Mouse (Mus musculus) kidney, postnatal 0 days (tissue): ENCODE measurements around the gene Nosip. TPM values are rescaled to one million over a fixed set of nuclear protein-coding genes. Genes with fewer than 3 reads are reported as not detected.

Source experiments
- ATAC-seq: fragments of 200-750 bp; cut with Nextera tagmentation; replicated peaks from 2 replicates; pipeline ENCODE4 v1.8.0; 2017; ENCODE audit warnings: low read depth, moderate number of reproducible peaks, moderate TSS enrichment, moderate library complexity; ENCODE audit not compliant: low FRiP score
- DNase-seq: peaks from one replicate; pipeline ENCODE4 v3.0.0-alpha.2; 2016; ENCODE audit warnings: low spot score
- H3K27ac ChIP-seq: fragments of 300-500 bp; sonication (generic); 2 replicates; pipeline ENCODE4 v1.5.1; 2014; ENCODE audit warnings: mild to moderate bottlenecking
- H3K27me3 ChIP-seq: fragments of 300-500 bp; sonication (generic); 2 replicates; pipeline ENCODE4 v1.6.1; 2014; ENCODE audit warnings: low read length, mixed read lengths; ENCODE audit not compliant: insufficient read depth
- H3K36me3 ChIP-seq: fragments of 300-500 bp; sonication (generic); 2 replicates; pipeline ENCODE4 v1.6.1; 2014; ENCODE audit warnings: low read length, mixed read lengths; ENCODE audit not compliant: insufficient read depth
- H3K4me1 ChIP-seq: fragments of 300-500 bp; sonication (generic); replicated peaks from 2 replicates; pipeline ENCODE4 v1.6.1; 2014; ENCODE audit warnings: antibody characterized with exemption, low read length, mixed read lengths; ENCODE audit not compliant: insufficient read depth
- H3K4me2 ChIP-seq: fragments of 300-500 bp; sonication (generic); 2 replicates; pipeline ENCODE4 v1.6.1; 2014; ENCODE audit warnings: mild to moderate bottlenecking, low read length, moderate library complexity, mixed read lengths
- H3K4me3 ChIP-seq: fragments of 300-500 bp; sonication (generic); replicated peaks from 2 replicates; pipeline ENCODE4 v1.5.1; 2014; ENCODE audit warnings: low read depth, low read length
- H3K9ac ChIP-seq: fragments of 300-500 bp; sonication (generic); 2 replicates; pipeline ENCODE4 v1.6.1; 2014; ENCODE audit warnings: low read depth, low read length
- H3K9me3 ChIP-seq: fragments of 300-500 bp; sonication (generic); replicated peaks from 2 replicates; pipeline ENCODE4 v1.6.1; 2016; ENCODE audit warnings: low read length, inconsistent platforms, mixed read lengths
- CTCF ChIP-seq: IDR thresholded peaks from 2 replicates; pipeline ENCODE4 v1.5.1; 2016; ENCODE audit warnings: antibody characterized with exemption, low read depth, mild to moderate bottlenecking, moderate library complexity
- WGBS: fragments of 180-500 bp; shearing (Covaris S2); extraction: QIAGEN DNeasy Blood & Tissue Kit; methylation state at CpG from one replicate; pipeline ENCODE4 v1.1.7; 2014; 5-methylcytosine and 5-hydroxymethylcytosine counted together
- microRNA counts: library from miRNA; unstranded; fragments of <30 nt; microRNA quantifications from one replicate; lab custom pipeline; 2015
- microRNA-seq: library from miRNA; unstranded; fragments of <30 nt; microRNA quantifications from one replicate; pipeline ENCODE4, GENCODE M21; 2016
- polyA plus RNA-seq: library from polyadenylated mRNA; unstranded; fragments of >200 nt; fragmentation: Nextera tagmentation; extraction: Ambion mirVana; gene quantifications from 2 replicates; pipeline ENCODE4 v1.2.1, GENCODE M21; 2015

The Nosip gene
- polyA plus RNA-seq, 1 experiment from 2014 or later = 65.0 TPM

DNA sequence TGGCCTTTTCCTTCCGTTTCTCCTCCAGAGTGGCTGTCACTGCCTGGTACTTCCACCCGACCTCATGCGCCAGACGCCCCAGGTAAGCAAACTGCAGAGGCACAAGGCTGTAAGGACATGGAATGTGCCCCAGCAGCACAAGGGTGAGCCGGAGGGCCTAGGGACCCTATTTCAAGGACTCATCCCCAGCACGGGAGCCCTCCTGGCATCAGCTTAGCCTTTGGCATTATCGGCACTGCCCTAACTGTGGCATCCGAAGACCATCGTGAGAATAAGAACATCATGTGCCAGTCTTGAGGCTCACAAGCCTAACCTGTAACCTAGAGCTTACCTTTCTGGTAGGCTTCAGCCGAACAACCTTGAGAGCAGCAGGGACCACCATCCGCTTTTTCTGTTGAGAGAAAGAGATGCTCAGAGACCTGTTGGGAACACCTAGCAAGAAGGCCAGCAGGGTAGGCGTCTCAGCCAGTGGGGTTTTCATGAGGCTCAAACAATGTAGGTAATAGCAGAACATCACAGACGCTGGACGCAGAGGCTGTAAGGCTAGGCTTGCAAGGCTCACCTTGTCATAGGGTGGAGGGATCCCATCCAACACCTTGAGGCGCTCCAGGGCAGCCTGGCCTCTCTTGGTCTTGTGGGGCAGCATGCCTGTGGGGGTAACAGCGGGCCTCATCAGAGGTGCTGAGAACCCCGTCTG, 64.1 kb downstream of the Nosip start:
- Histone ChIP-seq H3K4me1 (peaks cover 40% of the 10 kb centered on the region; the same call in 1 of the 2 replicates), H3K9ac (peak overlapping the region; percentile 96; the same call in 1 of the 2 replicates), H3K4me3 (peak overlapping the region; percentile 85; the same call in 1 of the 2 replicates), H3K27ac (peak overlapping the region; percentile 87; the same call in 1 of the 2 replicates), H3K27me3 (no peaks in the 10 kb centered on the region), H3K36me3 (peaks cover 39% of the 10 kb centered on the region), H3K9me3 (no peaks in the 10 kb centered on the region), H3K4me2 (peak overlapping the region; percentile 82)
- ATAC-seq (no peak), DNase-seq (no peak)
- no peak for TF ChIP-seq CTCF
- WGBS = 71% methylated on average over 17 of the region's 17 CpGs

DNA sequence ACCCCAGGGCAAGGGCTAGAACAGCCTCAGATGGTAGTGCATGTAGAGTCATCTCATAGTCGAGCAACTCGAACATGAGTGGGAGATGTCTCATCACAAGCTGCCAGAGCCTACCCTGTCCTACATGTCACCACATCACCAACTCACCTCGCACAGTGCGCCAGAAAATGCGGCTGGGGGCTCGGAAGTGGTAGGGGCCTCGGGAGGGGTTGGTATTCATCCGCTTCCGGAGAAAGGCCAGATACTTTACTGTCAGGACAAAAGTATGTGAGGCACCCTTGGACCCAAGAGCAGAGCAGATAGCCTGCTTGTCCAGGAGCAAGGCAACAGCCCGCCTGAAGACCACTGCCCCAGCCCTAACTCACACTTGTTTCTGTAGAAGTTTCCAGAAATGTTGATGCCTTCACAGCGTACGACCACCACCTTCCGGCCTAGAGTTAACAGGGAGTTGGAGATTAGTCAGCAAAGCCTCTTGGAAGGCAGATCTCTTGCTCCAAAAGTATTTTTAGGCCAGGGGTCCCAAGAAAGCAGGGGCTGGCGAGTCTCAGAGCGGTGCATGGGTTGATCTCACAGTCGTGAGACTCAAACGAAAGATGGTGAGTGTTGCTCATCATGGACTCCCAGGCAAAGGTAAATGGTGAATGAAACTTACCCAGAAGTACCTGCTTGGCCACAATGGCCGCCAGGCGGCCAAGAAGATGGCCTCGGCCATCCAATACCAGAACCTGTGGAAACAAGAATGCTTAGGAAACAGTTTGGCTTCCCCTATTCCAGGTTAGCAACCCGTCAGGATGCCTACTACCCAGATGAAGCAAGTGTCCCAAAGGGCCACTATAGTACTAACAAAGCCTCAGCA, 64.8 kb downstream of the Nosip start:
- DNase-seq (no peak), ATAC-seq (no peak)
- Histone ChIP-seq H3K9me3 (no peaks in the 10 kb centered on the region), H3K4me3 (peak overlapping the region; percentile 85), H3K4me2 (peak overlapping the region; percentile 82), H3K4me1 (peaks cover 40% of the 10 kb centered on the region; the same call in 1 of the 2 replicates), H3K36me3 (peaks cover 31% of the 10 kb centered on the region), H3K27me3 (no peaks in the 10 kb centered on the region), H3K27ac (peak overlapping the region; percentile 87), H3K9ac (peak overlapping the region; percentile 96)
- peak; percentile 41; the same call in 1 of the 2 replicates for TF ChIP-seq CTCF
- WGBS = 31% methylated on average over 21 of the region's 21 CpGs

MicroRNAs encoded within 50 kb of the gene (microRNA counts, 519-probe panel; counts per million panel counts)
- 4,182 counts per million, percentile 76 among the panel's probes with 10 or more counts for microRNA mmu-miR-150 (lab: Ali Mortazavi, UCI)

Small RNAs within 50 kb of the gene (microRNA-seq; reads per million reads assigned to microRNA genes)
- 37.7 reads per million, percentile 41 among the genes with 10 or more reads in this experiment for gene Mir150
- 10.2 reads per million, percentile 23 among the genes with 10 or more reads in this experiment for gene Mir5121
- gene Mir7054 = not detected

Other genes starting within 250 kb of the Nosip start
- gene Nup62, start 246.3 kb upstream of the Nosip start, polyA plus RNA-seq = 57.6 and 62.4 TPM in 2 replicates
- gene Il4i1, start 246.0 kb upstream of the Nosip start, polyA plus RNA-seq = 0.88 and 1.0 TPM in 2 replicates
- gene Atf5, start 245.8 kb upstream of the Nosip start, polyA plus RNA-seq = 4.2 and 5.3 TPM in 2 replicates
- gene Akt1s1, start 213.4 kb upstream of the Nosip start, polyA plus RNA-seq = 108 and 111 TPM in 2 replicates
- 78.0 and 87.0 TPM in 2 replicates for gene Tbc1d17, start 213.3 kb upstream of the Nosip start, polyA plus RNA-seq
- 34.0 and 36.4 TPM in 2 replicates for gene Pnkp, start 205.3 kb upstream of the Nosip start, polyA plus RNA-seq
- gene Ptov1, start 192.6 kb upstream of the Nosip start, polyA plus RNA-seq = 377 and 412 TPM in 2 replicates
- 91.4 and 97.8 TPM in 2 replicates for gene Med25, start 169.7 kb upstream of the Nosip start, polyA plus RNA-seq
- gene Fuz, start 166.3 kb upstream of the Nosip start, polyA plus RNA-seq = 19.9 and 21.1 TPM in 2 replicates
- 55.8 and 55.9 TPM in 2 replicates for gene Ap2a1, start 132.9 kb upstream of the Nosip start, polyA plus RNA-seq
- gene Tsks, start 119.2 kb upstream of the Nosip start, polyA plus RNA-seq = 0.13 and 0.14 TPM in 2 replicates
- gene Cpt1c, start 87.6 kb upstream of the Nosip start, polyA plus RNA-seq = 13.2 and 13.7 TPM in 2 replicates
- 414 and 449 TPM in 2 replicates for gene Prmt1, start 75.9 kb upstream of the Nosip start, polyA plus RNA-seq
- 73.6 and 76.0 TPM in 2 replicates for gene Irf3, start 64.8 kb upstream of the Nosip start, polyA plus RNA-seq
- 42.8 and 43.4 TPM in 2 replicates for gene Bcl2l12, start 63.7 kb upstream of the Nosip start, polyA plus RNA-seq
- 25.6 and 27.3 TPM in 2 replicates for gene Scaf1, start 46.1 kb upstream of the Nosip start, polyA plus RNA-seq
- gene Rras, start 44.5 kb upstream of the Nosip start, polyA plus RNA-seq = 47.6 and 53.0 TPM in 2 replicates
- 5.8 and 6.1 TPM in 2 replicates for gene Prr12, start 9.5 kb upstream of the Nosip start, polyA plus RNA-seq
- 44.3 and 45.1 TPM in 2 replicates for gene Prrg2, start 248 bp downstream of the Nosip start, polyA plus RNA-seq
- gene Rcn3, start 29.8 kb downstream of the Nosip start, polyA plus RNA-seq = 215 and 228 TPM in 2 replicates
- gene Fcgrt, start 41.4 kb downstream of the Nosip start, polyA plus RNA-seq = 134 and 145 TPM in 2 replicates
- gene Rps11, start 62.0 kb downstream of the Nosip start, polyA plus RNA-seq = 1,486 and 1,553 TPM in 2 replicates
- 1,804 and 1,959 TPM in 2 replicates for gene Rpl13a, start 66.3 kb downstream of the Nosip start, polyA plus RNA-seq
- gene Gm45713, start 73.8 kb downstream of the Nosip start, polyA plus RNA-seq = 0.83 and 1.3 TPM in 2 replicates
- gene Flt3l, start 74.0 kb downstream of the Nosip start, polyA plus RNA-seq = 2.2 and 2.4 TPM in 2 replicates
- 81.3 and 88.6 TPM in 2 replicates for gene Pih1d1, start 91.9 kb downstream of the Nosip start, polyA plus RNA-seq
- 55.4 and 62.7 TPM in 2 replicates for gene Aldh16a1, start 92.2 kb downstream of the Nosip start, polyA plus RNA-seq
- gene Slc17a7, start 101.5 kb downstream of the Nosip start, polyA plus RNA-seq = 0.17 TPM in 2 replicates
- not detected in 2 replicates for gene Gfy, start 117.1 kb downstream of the Nosip start, polyA plus RNA-seq
- not detected in 2 replicates for gene Pth2, start 118.6 kb downstream of the Nosip start, polyA plus RNA-seq
- 0.36 and 0.43 TPM in 2 replicates for gene Ccdc155, start 142.5 kb downstream of the Nosip start, polyA plus RNA-seq
- 0.47 and 1.3 TPM in 2 replicates for gene Dkkl1, start 149.7 kb downstream of the Nosip start, polyA plus RNA-seq
- gene Tead2, start 153.3 kb downstream of the Nosip start, polyA plus RNA-seq = 94.3 and 112 TPM in 2 replicates
- gene Cd37, start 176.7 kb downstream of the Nosip start, polyA plus RNA-seq = 2.1 and 2.6 TPM in 2 replicates
- 0.18 and 0.45 TPM in 2 replicates for gene Slc6a16, start 178.7 kb downstream of the Nosip start, polyA plus RNA-seq
- not detected in 2 replicates for gene Slc6a21, start 215.1 kb downstream of the Nosip start, polyA plus RNA-seq